Mouse (Mus musculus): ENCODE results near the gene 1500009L16Rik. TPM values are rescaled to one million over a fixed set of nuclear protein-coding genes. Genes with fewer than 3 reads are reported as not detected.

The 1500009L16Rik gene
- polyA plus RNA-seq, 1 experiment from 2014 or later: 115 TPM

GRCm38 (mm10) chr10:83781854-83782253, 59.2 kb downstream of the 1500009L16Rik start:
- 89% methylated on average over 4 of the region's 4 CpGs for WGBS
- no peaks in the 10 kb centered on the region for H3K4me1 ChIP-seq (ENCODE audit: control insufficient read depth, insufficient read depth, low read depth, low read length)
- no peak overlapping the region for H3K4me2 ChIP-seq (ENCODE audit: low read length)
- no peak overlapping the region for H3K4me3 ChIP-seq (ENCODE audit: low read length)
- no peaks in the 10 kb centered on the region for H3K36me3 ChIP-seq (ENCODE audit: control insufficient read depth, insufficient read depth, low read length)
- H3K9ac ChIP-seq (ENCODE audit: low read depth, low read length): no peak overlapping the region
- ATAC-seq: no peak
- no peaks in the 10 kb centered on the region for H3K27me3 ChIP-seq (replicated peaks; ENCODE audit: control insufficient read depth, insufficient read depth, low read length)
- H3K27ac ChIP-seq (ENCODE audit: low read depth, low read length): no peak overlapping the region
- no peaks in the 10 kb centered on the region for H3K9me3 ChIP-seq (ENCODE audit: control insufficient read depth, low read length)

GRCm38 (mm10) chr10:83782371-83783120, 59.9 kb downstream of the 1500009L16Rik start:
- Histone ChIP-seq H3K27ac (ENCODE audit: low read depth, low read length) (no peak overlapping the region), H3K4me2 (ENCODE audit: low read length) (no peak overlapping the region), H3K4me1 (ENCODE audit: control insufficient read depth, insufficient read depth, low read depth, low read length) (no peaks in the 10 kb centered on the region), H3K9me3 (ENCODE audit: control insufficient read depth, low read length) (no peaks in the 10 kb centered on the region), H3K36me3 (ENCODE audit: control insufficient read depth, insufficient read depth, low read length) (no peaks in the 10 kb centered on the region), H3K27me3 (replicated peaks; ENCODE audit: control insufficient read depth, insufficient read depth, low read length) (no peaks in the 10 kb centered on the region), H3K9ac (ENCODE audit: low read depth, low read length) (no peak overlapping the region), H3K4me3 (ENCODE audit: low read length) (no peak overlapping the region)
- no peak for ATAC-seq
- 93% methylated on average over 10 of the region's 10 CpGs for WGBS

DNA sequence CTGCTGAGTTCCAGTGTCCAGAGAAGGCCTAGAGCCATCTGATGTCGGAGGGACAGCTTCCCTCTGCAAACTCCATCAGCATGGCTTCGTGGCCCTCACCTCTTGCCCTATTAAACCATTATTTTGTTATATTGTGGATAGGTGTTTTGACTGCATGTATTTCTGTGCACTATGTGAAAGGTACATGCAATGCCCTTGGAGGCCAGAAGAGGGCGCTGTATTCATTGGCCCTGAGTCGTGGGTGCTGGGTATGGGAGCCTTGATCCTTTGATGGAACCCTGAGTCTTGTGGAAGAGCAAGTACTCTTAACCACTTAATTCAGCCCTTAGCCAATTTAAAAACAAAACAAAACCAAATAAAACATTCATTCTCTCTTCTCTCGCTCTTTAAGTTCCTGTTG, 62.3 kb downstream of the 1500009L16Rik start:
- no peak overlapping the region for H3K9ac ChIP-seq (ENCODE audit: low read depth, low read length)
- WGBS: 36% methylated on average over 5 of the region's 5 CpGs
- H3K27me3 ChIP-seq (replicated peaks; ENCODE audit: control insufficient read depth, insufficient read depth, low read length): no peaks in the 10 kb centered on the region
- H3K4me3 ChIP-seq (ENCODE audit: low read length): no peak overlapping the region
- no peak for ATAC-seq
- no peak overlapping the region; the same call in 1 of the 2 replicates for H3K27ac ChIP-seq (ENCODE audit: low read depth, low read length)
- H3K9me3 ChIP-seq (ENCODE audit: control insufficient read depth, low read length): no peaks in the 10 kb centered on the region
- no peaks in the 10 kb centered on the region for H3K4me1 ChIP-seq (ENCODE audit: control insufficient read depth, insufficient read depth, low read depth, low read length)
- H3K36me3 ChIP-seq (ENCODE audit: control insufficient read depth, insufficient read depth, low read length): no peaks in the 10 kb centered on the region
- no peak overlapping the region for H3K4me2 ChIP-seq (ENCODE audit: low read length)

- no peak for ATAC-seq
- H3K27ac ChIP-seq (ENCODE audit: low read depth, low read length): no peak overlapping the region
- no peaks in the 10 kb centered on the region for H3K36me3 ChIP-seq (ENCODE audit: control insufficient read depth, insufficient read depth, low read length)
- no peaks in the 10 kb centered on the region for H3K4me1 ChIP-seq (ENCODE audit: control insufficient read depth, insufficient read depth, low read depth, low read length)
- no peak overlapping the region for H3K4me3 ChIP-seq (ENCODE audit: low read length)
- no peak overlapping the region for H3K4me2 ChIP-seq (ENCODE audit: low read length)
- 60% methylated on average over 3 of the region's 3 CpGs for WGBS
- no peak overlapping the region for H3K9ac ChIP-seq (ENCODE audit: low read depth, low read length)
- no peaks in the 10 kb centered on the region for H3K9me3 ChIP-seq (ENCODE audit: control insufficient read depth, low read length)
- no peaks in the 10 kb centered on the region for H3K27me3 ChIP-seq (replicated peaks; ENCODE audit: control insufficient read depth, insufficient read depth, low read length)
These were observed 63.1 kb downstream of the 1500009L16Rik start for GRCm38 (mm10) chr10:83785627-83786392.

DNA sequence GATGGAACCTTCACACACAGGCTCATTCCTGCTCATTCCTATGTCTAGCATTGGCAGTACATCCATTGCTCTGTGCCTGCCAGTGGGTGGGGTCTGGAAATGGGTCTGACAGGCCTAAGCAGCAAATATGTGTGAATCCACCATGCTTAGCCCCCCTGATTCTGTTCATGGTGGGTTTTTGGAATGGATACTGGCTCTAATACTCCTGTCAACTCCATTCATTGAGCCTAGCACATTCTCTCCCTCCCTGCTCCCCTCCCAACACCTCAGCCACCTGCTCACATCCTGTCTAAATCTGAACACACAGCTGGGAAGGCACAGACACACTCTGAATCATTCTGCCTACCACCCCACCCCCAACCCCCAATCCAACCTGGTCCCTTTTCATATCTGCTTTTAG, 72.4 kb downstream of the 1500009L16Rik start:
- no peak overlapping the region for H3K4me3 ChIP-seq (ENCODE audit: low read length)
- no peaks in the 10 kb centered on the region for H3K36me3 ChIP-seq (ENCODE audit: control insufficient read depth, insufficient read depth, low read length)
- no peak for ATAC-seq
- no peaks in the 10 kb centered on the region for H3K9me3 ChIP-seq (ENCODE audit: control insufficient read depth, low read length)
- no peaks in the 10 kb centered on the region for H3K27me3 ChIP-seq (replicated peaks; ENCODE audit: control insufficient read depth, insufficient read depth, low read length)
- no peak overlapping the region for H3K4me2 ChIP-seq (ENCODE audit: low read length)
- no peak overlapping the region for H3K9ac ChIP-seq (ENCODE audit: low read depth, low read length)
- no peaks in the 10 kb centered on the region for H3K4me1 ChIP-seq (ENCODE audit: control insufficient read depth, insufficient read depth, low read depth, low read length)
- H3K27ac ChIP-seq (ENCODE audit: low read depth, low read length): no peak overlapping the region

DNA sequence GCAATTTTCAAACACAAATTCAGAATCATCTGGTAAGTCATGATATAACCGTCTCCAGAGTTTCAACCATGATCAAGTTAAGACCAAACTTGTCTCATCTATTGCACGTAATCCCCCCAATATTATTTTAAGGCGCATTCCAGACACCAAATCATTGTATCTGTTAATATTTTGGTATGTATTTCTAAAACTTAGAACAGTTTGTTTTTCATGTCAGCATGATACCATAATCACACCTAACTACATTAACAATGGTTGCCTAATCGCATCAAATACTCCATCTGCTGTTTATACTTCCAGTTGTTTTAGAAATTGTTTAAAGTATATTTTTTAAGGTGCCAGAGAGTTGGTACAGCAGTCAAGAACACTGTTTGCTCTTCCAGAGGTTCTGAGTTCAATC, 72.8 kb downstream of the 1500009L16Rik start:
- no peak overlapping the region for H3K27ac ChIP-seq (ENCODE audit: low read depth, low read length)
- whole genome bisulfite sequencing: 95% methylated on average over 4 of the region's 4 CpGs
- H3K9me3 ChIP-seq (ENCODE audit: control insufficient read depth, low read length): no peaks in the 10 kb centered on the region
- no peaks in the 10 kb centered on the region for H3K27me3 ChIP-seq (replicated peaks; ENCODE audit: control insufficient read depth, insufficient read depth, low read length)
- no peak overlapping the region for H3K9ac ChIP-seq (ENCODE audit: low read depth, low read length)
- H3K4me2 ChIP-seq (ENCODE audit: low read length): no peak overlapping the region
- H3K4me1 ChIP-seq (ENCODE audit: control insufficient read depth, insufficient read depth, low read depth, low read length): no peaks in the 10 kb centered on the region
- no peaks in the 10 kb centered on the region for H3K36me3 ChIP-seq (ENCODE audit: control insufficient read depth, insufficient read depth, low read length)
- no peak for ATAC-seq
- H3K4me3 ChIP-seq (ENCODE audit: low read length): no peak overlapping the region

DNA sequence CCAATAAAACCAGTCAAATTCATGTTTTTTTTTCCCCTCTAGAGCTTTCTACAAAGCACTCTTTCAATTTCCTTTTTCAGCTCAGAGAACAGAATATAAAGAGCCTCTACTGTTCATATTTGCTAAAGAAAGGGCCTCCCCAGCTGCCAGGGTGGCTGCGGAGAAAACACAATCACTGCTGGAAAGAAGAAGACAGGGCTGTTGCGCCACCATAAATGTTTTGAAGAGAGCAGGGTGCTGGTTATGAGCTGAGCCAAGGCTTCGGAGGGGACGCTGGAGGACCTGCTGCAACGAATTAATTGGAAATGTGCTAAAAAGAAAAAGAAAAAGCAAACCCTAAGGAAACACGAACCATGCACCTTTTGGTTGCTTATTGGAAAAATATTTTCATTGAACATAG, 81.4 kb downstream of the 1500009L16Rik start:
- peaks cover 5% of the 10 kb centered on the region for H3K4me1 ChIP-seq (ENCODE audit: control insufficient read depth, insufficient read depth, low read depth, low read length)
- H3K4me2 ChIP-seq (ENCODE audit: low read length): no peak overlapping the region
- no peaks in the 10 kb centered on the region for H3K36me3 ChIP-seq (ENCODE audit: control insufficient read depth, insufficient read depth, low read length)
- no peak overlapping the region for H3K9ac ChIP-seq (ENCODE audit: low read depth, low read length)
- H3K9me3 ChIP-seq (ENCODE audit: control insufficient read depth, low read length): no peaks in the 10 kb centered on the region
- no peak overlapping the region for H3K4me3 ChIP-seq (ENCODE audit: low read length)
- H3K27ac ChIP-seq (ENCODE audit: low read depth, low read length): no peak overlapping the region
- 71% methylated on average over 6 of the region's 6 CpGs for WGBS
- H3K27me3 ChIP-seq (replicated peaks; ENCODE audit: control insufficient read depth, insufficient read depth, low read length): no peaks in the 10 kb centered on the region
- ATAC-seq: no peak

GRCm38 (mm10) chr10:83805201-83805718, 82.6 kb downstream of the 1500009L16Rik start:
- 47% methylated on average over 11 of the region's 11 CpGs for WGBS
- ATAC-seq: peak; percentile 60
- H3K9me3 ChIP-seq (ENCODE audit: control insufficient read depth, low read length): no peaks in the 10 kb centered on the region
- peak overlapping the region; percentile 17; the same call in 1 of the 2 replicates for H3K27ac ChIP-seq (ENCODE audit: low read depth, low read length)
- H3K4me1 ChIP-seq (ENCODE audit: control insufficient read depth, insufficient read depth, low read depth, low read length): peaks cover 5% of the 10 kb centered on the region
- no peaks in the 10 kb centered on the region for H3K36me3 ChIP-seq (ENCODE audit: control insufficient read depth, insufficient read depth, low read length)
- H3K4me3 ChIP-seq (ENCODE audit: low read length): no peak overlapping the region
- no peak overlapping the region for H3K9ac ChIP-seq (ENCODE audit: low read depth, low read length)
- no peaks in the 10 kb centered on the region for H3K27me3 ChIP-seq (replicated peaks; ENCODE audit: control insufficient read depth, insufficient read depth, low read length)
- no peak overlapping the region for H3K4me2 ChIP-seq (ENCODE audit: low read length)

DNA sequence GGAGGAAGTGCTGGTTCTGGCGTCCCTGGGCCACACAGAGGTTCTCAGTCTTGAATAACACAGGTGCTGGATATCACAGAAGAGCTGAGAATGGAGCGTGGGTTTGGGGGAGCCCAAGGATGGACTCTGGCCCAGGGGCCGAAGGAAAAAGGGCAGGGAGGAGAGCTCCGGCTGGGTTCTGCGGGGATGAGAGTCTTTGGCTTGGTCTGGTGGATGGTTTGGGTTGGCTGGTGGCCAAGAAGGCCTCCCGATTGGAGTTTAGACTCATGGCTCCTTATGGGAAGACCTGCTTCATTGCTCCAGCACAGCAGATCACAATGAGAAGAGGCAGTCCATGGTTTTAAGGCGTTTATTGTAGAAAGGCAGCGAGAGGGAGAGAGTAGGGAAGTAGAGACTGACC, 84.6 kb downstream of the 1500009L16Rik start:
- Histone ChIP-seq H3K4me3 (ENCODE audit: low read length) (no peak overlapping the region), H3K4me2 (ENCODE audit: low read length) (no peak overlapping the region), H3K9me3 (ENCODE audit: control insufficient read depth, low read length) (no peaks in the 10 kb centered on the region), H3K9ac (ENCODE audit: low read depth, low read length) (no peak overlapping the region), H3K36me3 (ENCODE audit: control insufficient read depth, insufficient read depth, low read length) (no peaks in the 10 kb centered on the region), H3K4me1 (ENCODE audit: control insufficient read depth, insufficient read depth, low read depth, low read length) (peaks cover 5% of the 10 kb centered on the region), H3K27me3 (replicated peaks; ENCODE audit: control insufficient read depth, insufficient read depth, low read length) (no peaks in the 10 kb centered on the region), H3K27ac (ENCODE audit: low read depth, low read length) (no peak overlapping the region)
- 80% methylated on average over 8 of the region's 8 CpGs for WGBS
- no peak for ATAC-seq
